Mouse (Mus musculus) lung, adult 2 months (tissue): ENCODE results near the gene Myo19. TPM values are rescaled to one million over a fixed set of nuclear protein-coding genes. Genes with fewer than 3 reads are reported as not detected.

Experiments used
- DNase-seq: peaks from one replicate; pipeline ENCODE4 v3.0.0; 2022
- H3K4me1 ChIP-seq: fragments of 200-500 bp; 2 replicates; pipeline ENCODE4 v1.6.1; 2011; ENCODE audit warnings: low read length; ENCODE audit not compliant: control insufficient read depth, insufficient read depth
- H3K4me3 ChIP-seq: fragments of 200-500 bp; replicated peaks from 2 replicates; pipeline ENCODE3; 2011; ENCODE audit warnings: low read depth, mild to moderate bottlenecking, control low read depth, low read length; ENCODE audit errors: extremely low read depth
- CTCF ChIP-seq: fragments of 200-500 bp; IDR thresholded peaks from 2 replicates; pipeline ENCODE4 v1.5.1; 2011; ENCODE audit warnings: mild to moderate bottlenecking, low read length, control low read depth; ENCODE audit not compliant: insufficient read depth
- POLR2A ChIP-seq: fragments of 200-500 bp; IDR thresholded peaks from 2 replicates; pipeline ENCODE4 v1.6.1; 2011; ENCODE audit warnings: low read depth, mild to moderate bottlenecking, control low read depth, low read length, borderline replicate concordance; ENCODE audit errors: extremely low read depth
- WGBS: fragments of 180-500 bp; shearing (Covaris S2); methylation state at CpG from one replicate; pipeline ENCODE4 v1.1.7; 2018; 5-methylcytosine and 5-hydroxymethylcytosine counted together
- polyA plus RNA-seq: library from polyadenylated mRNA; depleted of rRNA; stranded (reverse); fragments of >200 nt; gene quantifications from 2 replicates; pipeline ENCODE4 v1.2.3, GENCODE M21; 2012

Myo19 gene
- polyA plus RNA-seq, 1 experiment = 8.0 TPM

DNA sequence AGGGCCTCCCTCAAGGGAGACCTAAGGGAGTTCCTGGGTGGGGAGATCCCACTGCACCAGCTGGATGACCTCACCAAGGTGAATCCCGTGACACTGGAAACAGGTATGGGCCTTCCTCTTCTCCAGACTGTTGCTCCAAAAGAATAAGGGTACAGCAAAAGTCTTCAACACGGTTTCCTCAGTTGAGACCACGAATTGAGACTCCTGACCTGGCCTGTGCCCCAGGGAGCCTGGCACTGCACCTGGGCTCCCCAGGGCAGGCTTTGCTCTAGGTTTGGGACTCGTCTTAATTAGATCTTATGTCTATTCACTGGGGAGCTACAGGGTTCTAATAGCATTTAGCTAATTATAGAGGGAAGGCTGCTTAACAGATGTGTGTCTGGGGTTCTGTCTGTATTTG lies 5.3 kb downstream of the Myo19 start:
- Histone ChIP-seq H3K4me1 (peaks cover 2% of the 10 kb centered on the region; the same call in 1 of the 2 replicates), H3K4me3 (no peak overlapping the region)
- DNase-seq = no peak
- 90% methylated on average over 4 of the region's 4 CpGs for WGBS
- TF ChIP-seq POLR2A (no peak), CTCF (no peak)

GRCm38 (mm10) chr11:84886236-84886635 lies 6.3 kb downstream of the Myo19 start:
- H3K4me3 ChIP-seq = no peak overlapping the region
- TF ChIP-seq CTCF = no peak
- no peak for TF ChIP-seq POLR2A
- no peak for DNase-seq
- H3K4me1 ChIP-seq = no peaks in the 10 kb centered on the region
- WGBS = 87% methylated on average over 5 of the region's 5 CpGs

DNA sequence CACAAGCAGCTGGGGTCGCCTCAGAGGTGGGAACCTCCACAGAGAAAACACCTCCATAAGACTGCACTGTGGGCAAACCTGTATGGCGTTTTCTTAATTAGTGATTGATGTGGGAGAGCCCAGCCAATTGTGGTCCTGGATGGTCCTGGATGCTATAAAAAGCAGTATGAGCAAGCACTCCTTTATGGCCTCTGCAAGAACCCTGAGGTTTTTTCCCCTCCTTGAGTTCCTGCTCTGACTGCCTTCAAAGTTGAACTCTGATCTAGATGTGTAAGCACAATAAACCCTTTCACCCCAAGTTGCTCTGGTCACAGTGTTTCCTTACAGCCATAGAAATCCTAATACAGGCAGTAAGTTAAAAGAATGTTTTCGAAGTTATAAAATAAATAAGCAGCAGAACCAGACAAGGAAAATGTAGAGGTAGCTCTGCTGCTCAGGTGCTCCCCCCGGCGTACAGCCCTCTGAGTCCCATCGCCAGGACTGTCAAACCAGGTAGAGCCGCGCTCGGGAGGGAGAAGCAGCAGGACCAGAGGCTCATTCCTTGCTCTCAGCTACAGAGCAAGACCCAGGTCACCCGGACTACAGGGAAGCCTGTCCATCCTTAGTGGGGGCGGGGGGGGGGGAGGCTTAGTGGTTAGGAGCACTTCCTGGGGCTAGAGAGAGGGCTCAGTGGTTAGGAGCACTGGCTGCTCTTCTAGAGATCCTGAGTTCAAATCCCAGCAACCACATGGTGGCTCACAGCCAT lies 7.0 kb downstream of the Myo19 start:
- Histone ChIP-seq H3K4me3 (no peak overlapping the region), H3K4me1 (no peaks in the 10 kb centered on the region)
- no peak for TF ChIP-seq CTCF
- TF ChIP-seq POLR2A = no peak
- DNase-seq = no peak
- 90% methylated on average over 11 of the region's 11 CpGs for WGBS

DNA sequence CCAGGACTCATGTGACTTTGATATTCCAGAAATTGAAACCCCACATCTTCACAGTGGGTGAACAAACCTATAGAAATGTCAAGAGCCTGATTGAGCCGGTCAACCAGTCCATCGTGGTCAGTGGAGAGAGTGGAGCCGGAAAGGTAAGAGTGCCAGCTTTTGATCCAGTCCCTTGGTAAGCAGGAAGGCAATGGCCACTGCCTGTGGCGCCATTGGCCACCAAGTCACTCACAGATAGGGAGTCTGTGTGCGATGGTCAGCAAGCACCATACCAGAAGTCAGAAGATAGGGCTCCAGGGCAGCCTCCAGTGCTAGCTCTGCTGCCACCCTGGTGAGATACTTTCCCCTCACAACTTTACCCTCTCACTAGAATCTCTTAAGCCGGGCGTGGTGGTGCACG lies 8.1 kb downstream of the Myo19 start:
- no peak overlapping the region for H3K4me3 ChIP-seq
- DNase-seq = no peak
- 98% methylated on average over 8 of the region's 8 CpGs for WGBS
- no peaks in the 10 kb centered on the region for H3K4me1 ChIP-seq
- no peak for TF ChIP-seq CTCF
- TF ChIP-seq POLR2A = no peak

GRCm38 (mm10) chr11:84889492-84889891 lies 9.5 kb downstream of the Myo19 start:
- TF ChIP-seq CTCF (no peak), POLR2A (no peak)
- no peaks in the 10 kb centered on the region for H3K4me1 ChIP-seq
- WGBS = 94% methylated on average over 2 of the region's 2 CpGs
- DNase-seq = no peak
- H3K4me3 ChIP-seq = no peak overlapping the region

DNA sequence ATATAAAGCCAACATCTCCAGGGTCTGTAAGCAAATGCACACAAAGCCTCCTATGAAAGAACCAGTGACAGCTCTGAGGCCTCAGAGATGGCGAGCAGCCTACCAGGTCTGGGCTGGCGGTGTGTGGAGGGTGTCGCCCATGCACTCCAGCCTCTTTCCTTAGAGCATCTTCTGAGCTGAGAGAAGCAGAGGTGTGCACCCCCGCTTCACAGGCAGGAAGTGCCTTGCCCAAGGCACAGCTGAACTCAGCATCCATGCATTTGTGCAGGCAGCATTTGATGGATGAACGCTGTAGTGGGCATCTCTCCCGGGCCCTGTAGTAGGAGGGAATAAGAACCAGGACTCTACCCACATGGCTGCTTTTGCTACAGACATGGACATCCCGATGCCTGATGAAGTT lies 11.8 kb downstream of the Myo19 start:
- Histone ChIP-seq H3K4me3 (no peak overlapping the region), H3K4me1 (no peaks in the 10 kb centered on the region)
- DNase-seq = no peak
- TF ChIP-seq CTCF = no peak
- TF ChIP-seq POLR2A = no peak
- WGBS = 93% methylated on average over 7 of the region's 7 CpGs

GRCm38 (mm10) chr11:84893113-84893512 lies 13.2 kb downstream of the Myo19 start:
- no peak for DNase-seq
- Histone ChIP-seq H3K4me1 (no peaks in the 10 kb centered on the region), H3K4me3 (no peak overlapping the region)
- TF ChIP-seq CTCF (no peak), POLR2A (no peak)
- WGBS = 81% methylated on average over 15 of the region's 15 CpGs

- no peak for DNase-seq
- no peak for TF ChIP-seq POLR2A
- no peak for TF ChIP-seq CTCF
- Histone ChIP-seq H3K4me1 (no peaks in the 10 kb centered on the region), H3K4me3 (no peak overlapping the region)
- 79% methylated on average over 9 of the region's 9 CpGs for WGBS
Observed at GRCm38 (mm10) chr11:84904597-84905144, 24.7 kb downstream of the Myo19 start.

DNA sequence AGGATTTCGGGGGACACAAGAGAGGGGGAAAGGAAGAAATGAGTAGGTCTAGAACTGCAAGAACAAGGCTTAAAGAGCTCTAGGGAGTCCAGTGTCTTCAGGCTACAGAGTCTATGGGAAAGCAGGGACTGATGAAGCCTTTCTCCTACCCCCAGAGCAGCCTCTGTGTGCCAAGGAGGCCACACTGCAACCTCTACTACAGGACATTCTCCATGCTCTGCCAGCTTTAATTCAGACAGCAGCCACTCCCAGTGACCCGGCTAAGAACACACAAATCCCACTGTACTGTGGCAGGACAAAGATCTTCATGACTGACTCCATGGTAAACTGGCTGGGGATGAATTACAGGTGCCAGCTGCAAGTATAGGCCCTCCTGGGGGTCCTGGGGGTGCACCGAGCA lies 27.1 kb downstream of the Myo19 start:
- Histone ChIP-seq H3K4me1 (no peaks in the 10 kb centered on the region), H3K4me3 (no peak overlapping the region)
- DNase-seq = no peak
- WGBS = 78% methylated on average over 3 of the region's 3 CpGs
- no peak for TF ChIP-seq POLR2A
- no peak for TF ChIP-seq CTCF

GRCm38 (mm10) chr11:84908480-84908879 lies 28.5 kb downstream of the Myo19 start:
- DNase-seq = no peak
- Histone ChIP-seq H3K4me3 (no peak overlapping the region), H3K4me1 (no peaks in the 10 kb centered on the region)
- 96% methylated on average over 6 of the region's 6 CpGs for WGBS
- TF ChIP-seq POLR2A (no peak), CTCF (no peak)
